Mouse (Mus musculus): ENCODE results near the gene Stim2.

- TF ChIP-seq CTCF (IDR thresholded peaks at IDR 0.05; ENCODE audit: low read depth) (no peak), EP300 (optimal IDR thresholded peaks at IDR 0.05) (no peak)
These were observed 21.2 kb upstream of the Stim2 start for GRCm38 (mm10) chr5:53977060-53977459.

All from stomach, postnatal 0 days (tissue).